Mouse (Mus musculus) small intestine, adult 2 months (tissue): ENCODE data around the gene Abhd8.

Experiments
- CTCF ChIP-seq: fragments of 200-500 bp; IDR thresholded peaks from 2 replicates; pipeline ENCODE4 v1.5.1; 2012; ENCODE audit warnings: low read depth, mild to moderate bottlenecking, control low read depth, inconsistent platforms, low read length, moderate library complexity, mixed read lengths; ENCODE audit not compliant: insufficient replicate concordance, insufficient read length; ENCODE audit errors: extremely low read depth
- POLR2A ChIP-seq: fragments of 200-500 bp; IDR thresholded peaks from 2 replicates; pipeline ENCODE4 v1.6.1; 2012; ENCODE audit warnings: low read depth, mild to moderate bottlenecking, control low read depth, inconsistent platforms, low read length, moderate library complexity

DNA sequence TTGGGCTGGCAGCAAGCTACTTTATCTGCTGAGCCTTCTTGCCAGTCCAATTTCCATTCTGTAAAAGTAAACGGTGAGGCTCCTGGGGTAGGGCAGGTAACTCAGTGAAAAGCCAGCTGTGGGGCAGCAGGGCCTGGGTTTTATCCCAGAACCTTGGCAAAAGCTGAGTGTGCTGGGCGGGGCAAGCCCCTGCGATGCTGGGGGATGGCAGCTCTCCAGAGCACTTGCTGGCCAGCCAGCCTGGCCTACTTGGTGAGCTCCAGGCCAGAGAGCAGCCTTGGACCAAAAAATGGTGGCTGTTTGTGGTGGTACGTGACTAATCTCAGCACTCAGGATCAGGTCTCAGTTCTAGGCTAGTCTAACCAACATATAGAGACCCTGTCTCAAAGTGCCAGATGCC lies 42.5 kb upstream of the Abhd8 start:
- TF ChIP-seq CTCF (no peak), POLR2A (no peak)
